Mouse (Mus musculus): ENCODE results near the gene Cdr1.

Gene Cdr1

GRCm38 (mm10) chrX:61185458-61185857, at the start of gene Cdr1:
TSS of gene Cdr1 (minus strand) at chrX:61185558.
- DNase-seq = no peak

- DNase-seq = no peak
Measured at GRCm38 (mm10) chrX:61185869-61186268, 511 bp upstream of the Cdr1 start.

DNA sequence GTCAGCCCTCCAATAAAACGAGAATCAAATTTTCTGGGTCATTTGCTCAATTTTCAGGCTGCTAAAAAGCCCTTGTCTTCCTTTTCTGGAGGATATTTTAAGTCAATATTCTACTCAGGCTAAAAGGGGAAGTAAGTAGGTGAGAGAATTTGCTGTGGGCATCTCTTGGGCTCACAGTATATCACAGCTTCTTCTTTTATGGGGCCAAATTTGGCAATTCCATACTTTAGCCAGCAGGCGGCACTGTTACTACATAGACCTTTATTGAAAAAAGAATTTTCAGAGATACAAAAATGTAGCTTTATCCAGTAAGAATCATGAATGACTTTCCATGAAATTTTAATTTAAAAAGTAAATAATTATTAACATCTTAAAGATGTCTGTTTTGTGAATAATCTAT, 18.8 kb downstream of the Cdr1 start:
- peak; percentile 53 to 61 for DNase-seq

DNA sequence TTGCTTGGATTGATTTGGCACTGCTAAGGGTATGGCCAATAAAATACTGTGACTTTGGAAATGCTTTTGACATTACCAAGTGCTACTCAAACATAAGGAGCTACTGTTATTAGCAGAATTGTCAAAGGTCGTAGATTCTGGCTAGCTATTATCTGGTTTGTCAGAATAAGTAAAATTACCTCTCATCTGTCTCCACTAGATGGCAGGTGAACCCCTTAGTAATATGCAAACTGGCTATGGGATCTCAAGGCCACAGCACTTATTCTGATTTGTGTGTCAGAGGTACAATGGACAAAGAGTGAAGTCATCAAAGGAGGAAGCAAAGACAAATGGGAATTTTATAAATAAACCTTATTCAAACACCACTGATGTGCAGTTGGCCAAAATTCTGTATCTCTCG, 24.1 kb downstream of the Cdr1 start:
- peak in 1 of 2 experiments; percentile 27 for DNase-seq

- DNase-seq = no peak
Measured at GRCm38 (mm10) chrX:61154657-61155256, 30.6 kb downstream of the Cdr1 start.

DNA sequence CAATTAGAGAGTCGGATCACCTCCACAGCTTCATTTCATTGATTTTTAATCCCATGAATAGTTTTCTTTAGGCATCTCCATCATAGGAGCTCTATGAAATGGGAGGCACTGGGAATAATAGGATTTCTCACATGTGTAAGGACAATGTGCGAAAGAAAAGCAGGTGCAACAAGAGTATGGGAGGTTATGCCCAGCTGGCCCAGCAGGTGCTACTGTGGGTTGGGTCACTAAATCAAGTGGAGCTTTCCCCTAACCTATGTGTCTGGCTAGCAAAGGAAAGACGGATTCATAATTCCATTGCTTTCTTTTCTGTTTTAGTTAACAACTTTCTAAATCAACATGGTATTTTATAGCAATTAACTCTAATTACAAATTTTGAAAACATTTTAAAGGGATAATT, 31.1 kb downstream of the Cdr1 start:
- no peak for DNase-seq

DNA sequence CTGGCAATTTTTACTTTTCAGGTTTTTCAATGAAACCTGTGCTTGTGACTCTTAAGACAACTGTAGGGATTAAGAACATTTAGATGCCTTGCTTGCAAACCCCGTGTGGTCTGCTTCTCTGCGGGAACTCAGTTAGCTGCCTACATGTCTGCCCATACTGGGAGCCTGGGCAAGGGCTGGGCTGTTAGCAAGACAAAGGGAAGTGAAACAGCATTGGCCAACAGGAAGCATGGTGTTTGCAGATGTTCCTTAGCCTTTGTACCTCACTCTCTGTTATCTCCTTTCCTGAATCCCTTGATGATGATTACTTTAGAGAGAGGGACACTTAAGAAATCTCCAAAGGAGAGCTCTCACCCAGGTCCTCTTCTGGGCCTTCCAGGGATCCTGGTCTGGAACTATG, 38.8 kb downstream of the Cdr1 start:
- DNase-seq = no peak

DNA sequence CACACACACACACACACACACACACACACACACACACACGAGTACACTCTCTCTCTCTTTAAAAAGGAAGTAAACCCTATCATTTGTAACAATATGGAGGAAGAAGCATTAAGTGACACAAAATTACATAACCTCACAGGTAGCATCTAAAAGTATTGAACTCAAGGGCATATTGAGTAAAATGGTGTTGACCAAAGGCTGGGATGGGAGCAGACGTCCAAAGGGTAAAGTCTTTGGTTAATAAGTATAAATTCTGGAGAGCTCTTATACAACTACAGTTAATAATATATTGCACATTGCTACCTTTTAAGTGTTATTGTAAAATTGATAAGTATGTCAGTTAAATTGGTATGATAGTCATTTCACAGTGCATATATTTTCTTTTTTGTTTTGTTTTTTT, 39.9 kb downstream of the Cdr1 start:
- no peak for DNase-seq

GRCm38 (mm10) chrX:61134592-61134991, 50.8 kb downstream of the Cdr1 start:
- no peak for DNase-seq
